Mouse (Mus musculus) liver, embryonic 14.5 days (tissue): ENCODE data around the gene Efhd2.

ENCODE experiments used
- CTCF ChIP-seq: IDR thresholded peaks from 2 replicates; pipeline ENCODE4 v1.5.1; 2016; ENCODE audit warnings: antibody characterized with exemption, low read depth, control low read depth
- EP300 ChIP-seq: IDR thresholded peaks from 2 replicates; pipeline ENCODE4 v1.6.1; 2016; ENCODE audit warnings: antibody characterized with exemption, low read depth

GRCm38 (mm10) chr4:141816267-141816666 lies 58.5 kb downstream of the Efhd2 start:
- TF ChIP-seq CTCF (no peak), EP300 (no peak)
